Mouse (Mus musculus): ENCODE data around the gene Gm5741.

- TF ChIP-seq CTCF (IDR thresholded peaks at IDR 0.05), result no peak
- no peak for TF ChIP-seq POLR2A (IDR thresholded peaks at IDR 0.05; ENCODE audit: insufficient read depth, low read depth, low read length)
Observed at GRCm38 (mm10) chr8:85027516-85027855, 40.3 kb downstream of the Gm5741 start.
